Mouse (Mus musculus) embryonic facial prominence, embryonic 10.5 days (tissue): ENCODE data around the gene Akna. TPM values are rescaled to one million over a fixed set of nuclear protein-coding genes. Genes with fewer than 3 reads are reported as not detected.

Experiments used
- DNase-seq: peaks from one replicate; pipeline ENCODE4 v3.0.0-alpha.2; 2017; ENCODE audit warnings: low spot score
- H3K27ac ChIP-seq: fragments of 300-500 bp; sonication (generic); replicated peaks from 2 replicates; pipeline ENCODE4 v1.5.1; 2016; ENCODE audit warnings: mild to moderate bottlenecking
- H3K27me3 ChIP-seq: fragments of 300-500 bp; sonication (generic); replicated peaks from 2 replicates; pipeline ENCODE4 v1.6.1; 2016; ENCODE audit warnings: low read depth, mild to moderate bottlenecking; ENCODE audit not compliant: poor library complexity, severe bottlenecking
- H3K36me3 ChIP-seq: fragments of 300-500 bp; sonication (generic); replicated peaks from 2 replicates; pipeline ENCODE4 v1.6.1; 2016; ENCODE audit warnings: mild to moderate bottlenecking, moderate library complexity
- H3K4me1 ChIP-seq: fragments of 300-500 bp; sonication (generic); 2 replicates; pipeline ENCODE4 v1.6.1; 2016
- H3K4me3 ChIP-seq: fragments of 300-500 bp; sonication (generic); 2 replicates; pipeline ENCODE4 v1.5.1; 2016; ENCODE audit warnings: mild to moderate bottlenecking, moderate library complexity
- H3K9me3 ChIP-seq: fragments of 300-500 bp; sonication (generic); 2 replicates; pipeline ENCODE4 v1.6.1; 2016; ENCODE audit warnings: mild to moderate bottlenecking
- WGBS: fragments of 180-500 bp; shearing (Covaris S2); methylation state at CpG from one replicate; pipeline ENCODE4 v1.1.7; 2016; 5-methylcytosine and 5-hydroxymethylcytosine counted together
- polyA plus RNA-seq: library from polyadenylated mRNA; unstranded; fragments of >200 nt; fragmentation: Nextera tagmentation; extraction: Ambion mirVana; gene quantifications from 2 replicates; pipeline ENCODE4 v1.2.1, GENCODE M21; 2016

Gene Akna
- 11.8 and 12.0 TPM in 2 replicates for polyA plus RNA-seq

GRCm38 (mm10) chr4:63403040-63403959 is at the start of gene Akna:
TSS of gene Akna (minus strand) at chr4:63403354.
- H3K27ac ChIP-seq: peak within 1 kb of the TSS; percentile 93
- WGBS: 17% methylated on average over 17 of the region's 17 CpGs
- peak; percentile 88 for DNase-seq
- H3K4me3 ChIP-seq: peak within 1 kb of the TSS; percentile 52
- no peaks in the 10 kb centered on the region for H3K9me3 ChIP-seq
- no peaks in the 10 kb centered on the region for H3K36me3 ChIP-seq
- H3K27me3 ChIP-seq: peaks cover 4% of the 10 kb centered on the region; the same call in 1 of the 2 replicates
- H3K4me1 ChIP-seq: peaks cover 67% of the 10 kb centered on the region

GRCm38 (mm10) chr4:63452555-63452954 is 49.4 kb upstream of the Akna start:
- Histone ChIP-seq H3K27ac (no peak overlapping the region), H3K4me1 (peaks cover 7% of the 10 kb centered on the region), H3K27me3 (no peaks in the 10 kb centered on the region), H3K9me3 (0 out of 2 replicates have a peak, but pooled peaks cover 4% of the 10 kb centered on the region), H3K4me3 (no peak overlapping the region), H3K36me3 (peaks cover 17% of the 10 kb centered on the region)
- 77% methylated on average over 3 of the region's 3 CpGs for WGBS
- DNase-seq: no peak

DNA sequence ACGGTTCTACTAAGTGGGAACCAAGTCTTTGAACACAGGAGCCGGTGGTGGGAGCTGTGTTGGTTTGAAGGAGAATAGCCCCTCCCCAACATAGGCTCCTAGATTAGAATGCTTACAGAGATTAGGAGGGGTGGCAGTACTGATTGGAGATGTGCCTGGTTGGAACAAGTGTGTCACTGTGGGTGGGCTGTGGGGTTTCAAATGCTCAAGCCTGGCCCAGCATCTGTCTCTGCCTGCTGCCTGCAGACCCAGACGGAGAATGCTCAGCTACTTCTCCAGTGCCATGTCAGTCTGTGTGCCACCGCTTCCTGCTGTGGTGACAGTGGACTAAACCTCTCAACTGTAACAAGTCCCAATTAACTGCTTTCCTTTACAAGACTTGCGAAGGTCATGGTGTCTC is 47.4 kb upstream of the Akna start:
- Histone ChIP-seq H3K27ac (no peak overlapping the region), H3K4me3 (no peak overlapping the region), H3K4me1 (no peaks in the 10 kb centered on the region), H3K27me3 (no peaks in the 10 kb centered on the region), H3K9me3 (peaks cover 10% of the 10 kb centered on the region; the same call in 1 of the 2 replicates), H3K36me3 (peaks cover 24% of the 10 kb centered on the region)
- DNase-seq: no peak
- 85% methylated on average over 5 of the region's 5 CpGs for WGBS

GRCm38 (mm10) chr4:63444362-63445066 is 41.4 kb upstream of the Akna start:
- Histone ChIP-seq H3K36me3 (peaks cover 15% of the 10 kb centered on the region), H3K4me1 (peaks cover 11% of the 10 kb centered on the region)
- 91% methylated on average over 10 of the region's 10 CpGs for WGBS

DNA sequence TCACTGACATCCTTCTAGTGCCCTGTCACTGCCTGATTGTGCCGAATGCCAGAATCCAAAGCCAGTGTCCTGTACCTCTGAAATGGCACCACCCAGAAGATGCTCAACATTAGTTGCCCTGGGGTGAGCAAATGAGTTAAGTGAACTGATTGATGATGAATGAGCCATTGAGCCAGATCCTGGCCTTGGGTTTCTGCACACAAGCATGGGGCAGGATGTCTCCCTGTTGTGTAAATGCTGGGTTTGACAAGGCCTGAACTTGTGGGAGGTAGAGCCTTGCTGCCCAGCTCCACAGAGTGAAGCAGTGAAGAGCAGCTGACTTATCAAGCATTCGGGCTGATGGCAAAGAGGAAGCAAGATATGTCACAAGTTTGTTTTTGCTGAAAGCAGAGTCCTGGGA is 39.9 kb upstream of the Akna start:
- H3K36me3 ChIP-seq: peaks cover 12% of the 10 kb centered on the region
- no peak overlapping the region for H3K27ac ChIP-seq
- H3K4me3 ChIP-seq: no peak overlapping the region
- no peaks in the 10 kb centered on the region for H3K27me3 ChIP-seq
- WGBS: 89% methylated on average over 2 of the region's 2 CpGs
- H3K4me1 ChIP-seq: peaks cover 12% of the 10 kb centered on the region
- no peak for DNase-seq
- H3K9me3 ChIP-seq: peaks cover 6% of the 10 kb centered on the region; the same call in 1 of the 2 replicates

More at GRCm38 (mm10) chr4:63444362-63445066, 41.4 kb upstream of the Akna start:
- DNase-seq: no peak
- Histone ChIP-seq H3K9me3 (peaks cover 9% of the 10 kb centered on the region; the same call in 1 of the 2 replicates), H3K27ac (no peak overlapping the region), H3K4me3 (no peak overlapping the region), H3K27me3 (no peaks in the 10 kb centered on the region)

- WGBS: 92% methylated on average over 7 of the region's 7 CpGs
- no peak for DNase-seq
- Histone ChIP-seq H3K27me3 (no peaks in the 10 kb centered on the region), H3K4me1 (peaks cover 27% of the 10 kb centered on the region), H3K4me3 (no peak overlapping the region), H3K9me3 (peaks cover 6% of the 10 kb centered on the region; the same call in 1 of the 2 replicates), H3K36me3 (peaks cover 12% of the 10 kb centered on the region), H3K27ac (no peak overlapping the region)
Observed at GRCm38 (mm10) chr4:63441616-63442015, 38.5 kb upstream of the Akna start.

DNA sequence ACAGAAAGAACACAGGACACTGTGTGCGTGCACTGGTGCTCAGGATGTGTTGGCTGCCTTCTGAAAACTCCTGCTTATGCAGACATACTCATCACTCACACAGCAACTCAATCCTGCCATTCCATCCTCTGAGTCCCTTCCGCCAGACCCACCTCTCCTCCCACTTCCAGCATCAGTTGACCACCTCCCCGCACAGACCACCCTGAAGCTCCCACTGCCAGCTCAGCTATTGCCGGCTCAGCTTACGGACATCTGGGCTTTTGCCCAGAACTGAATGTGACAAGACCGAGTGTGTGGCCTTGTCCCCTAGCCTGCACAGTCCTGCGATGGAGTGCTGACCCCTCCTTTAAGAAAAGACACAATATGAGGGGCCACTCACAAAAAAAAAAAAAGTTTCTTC is 37.1 kb upstream of the Akna start:
- H3K27ac ChIP-seq: no peak overlapping the region; the same call in 1 of the 2 replicates
- H3K36me3 ChIP-seq: 0 out of 2 replicates have a peak, but pooled peaks cover 4% of the 10 kb centered on the region
- H3K27me3 ChIP-seq: no peaks in the 10 kb centered on the region
- no peaks in the 10 kb centered on the region for H3K9me3 ChIP-seq
- peak; percentile 59 for DNase-seq
- WGBS: 59% methylated on average over 7 of the region's 7 CpGs
- no peak overlapping the region for H3K4me3 ChIP-seq
- H3K4me1 ChIP-seq: peaks cover 39% of the 10 kb centered on the region

DNA sequence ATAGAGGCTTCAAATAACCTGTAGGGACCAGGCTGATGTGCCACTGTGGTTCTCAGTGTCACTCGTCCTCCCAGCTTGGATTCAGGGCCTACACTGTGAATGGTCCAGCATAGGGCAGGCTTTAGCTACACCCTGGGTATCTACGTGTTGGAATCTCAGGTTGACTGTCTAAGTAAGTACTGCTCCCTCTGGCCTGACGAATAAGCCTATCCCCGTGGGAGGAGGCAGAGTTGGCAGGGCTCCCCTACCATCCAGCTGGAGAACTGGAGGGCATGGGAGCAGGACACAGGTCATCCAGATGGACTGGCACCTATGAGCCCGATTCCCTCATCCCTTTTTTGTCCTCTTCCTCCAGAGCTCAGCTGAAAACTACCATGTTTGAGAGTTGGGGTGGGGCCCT is 34.8 kb upstream of the Akna start:
- DNase-seq: no peak
- no peak overlapping the region; the same call in 1 of the 2 replicates for H3K27ac ChIP-seq
- H3K36me3 ChIP-seq: peaks cover 19% of the 10 kb centered on the region
- H3K9me3 ChIP-seq: no peaks in the 10 kb centered on the region
- no peaks in the 10 kb centered on the region for H3K27me3 ChIP-seq
- H3K4me1 ChIP-seq: peaks cover 43% of the 10 kb centered on the region
- 88% methylated on average over 5 of the region's 5 CpGs for WGBS
- no peak overlapping the region for H3K4me3 ChIP-seq

- Histone ChIP-seq H3K27ac (peak overlapping the region; percentile 27; the same call in 1 of the 2 replicates), H3K9me3 (no peaks in the 10 kb centered on the region), H3K27me3 (no peaks in the 10 kb centered on the region), H3K4me3 (no peak overlapping the region), H3K4me1 (peaks cover 43% of the 10 kb centered on the region), H3K36me3 (peaks cover 26% of the 10 kb centered on the region)
- DNase-seq: peak; percentile 29
- WGBS: 70% methylated on average over 16 of the region's 16 CpGs
Observed at GRCm38 (mm10) chr4:63437119-63437815, 34.1 kb upstream of the Akna start.

DNA sequence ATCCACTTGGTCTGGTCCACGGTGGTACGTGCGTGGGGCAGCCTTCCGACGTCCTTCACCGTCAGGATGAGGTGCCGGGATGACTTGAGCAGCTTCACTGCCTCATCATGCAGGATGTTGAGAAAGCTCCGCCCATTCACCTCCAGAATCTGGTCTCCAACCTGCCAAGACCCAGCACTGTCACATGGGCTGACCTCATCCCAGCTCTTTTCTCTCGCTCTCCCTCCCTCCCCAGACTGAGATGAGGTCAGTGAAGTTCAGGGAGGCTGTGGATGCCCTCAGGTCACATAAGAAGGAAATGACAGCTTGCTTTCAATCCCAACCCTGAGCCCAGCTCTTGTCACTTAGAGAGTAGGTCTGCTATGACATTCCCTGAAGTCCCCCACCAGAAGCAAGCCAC is 32.2 kb upstream of the Akna start:
- peaks cover 36% of the 10 kb centered on the region for H3K36me3 ChIP-seq
- H3K27ac ChIP-seq: no peak overlapping the region
- peaks cover 43% of the 10 kb centered on the region for H3K4me1 ChIP-seq
- DNase-seq: no peak
- no peaks in the 10 kb centered on the region for H3K27me3 ChIP-seq
- H3K4me3 ChIP-seq: no peak overlapping the region
- no peaks in the 10 kb centered on the region for H3K9me3 ChIP-seq
- WGBS: 71% methylated on average over 9 of the region's 9 CpGs

- H3K36me3 ChIP-seq: peaks cover 32% of the 10 kb centered on the region
- no peak for DNase-seq
- H3K27ac ChIP-seq: no peak overlapping the region; the same call in 1 of the 2 replicates
- H3K4me3 ChIP-seq: no peak overlapping the region
- 84% methylated on average over 5 of the region's 5 CpGs for WGBS
- H3K27me3 ChIP-seq: no peaks in the 10 kb centered on the region
- H3K9me3 ChIP-seq: no peaks in the 10 kb centered on the region
- H3K4me1 ChIP-seq: peaks cover 37% of the 10 kb centered on the region
Observed at GRCm38 (mm10) chr4:63431098-63431497, 27.9 kb upstream of the Akna start.

DNA sequence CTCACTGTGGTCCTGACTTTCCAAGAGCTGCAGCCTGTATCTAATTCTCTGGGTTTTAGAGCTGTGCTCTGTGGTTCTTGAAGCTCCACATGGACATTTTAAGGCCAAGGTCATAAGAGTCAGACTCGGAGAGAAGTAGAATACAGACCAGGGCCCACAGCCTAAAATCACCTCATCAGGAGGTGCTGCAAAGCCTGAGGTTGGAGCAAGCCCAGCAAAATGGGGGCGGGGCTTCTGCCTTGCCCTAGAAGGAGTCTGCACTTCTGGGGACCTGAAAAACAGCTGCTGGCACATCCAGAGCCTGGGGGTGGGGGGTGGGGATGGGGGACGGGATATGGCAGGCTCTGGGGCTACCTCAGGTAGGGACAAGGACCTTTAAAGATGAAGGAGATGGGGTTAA is 27.2 kb upstream of the Akna start:
- Histone ChIP-seq H3K27me3 (no peaks in the 10 kb centered on the region), H3K27ac (no peak overlapping the region), H3K9me3 (no peaks in the 10 kb centered on the region), H3K36me3 (peaks cover 32% of the 10 kb centered on the region), H3K4me3 (no peak overlapping the region), H3K4me1 (peaks cover 36% of the 10 kb centered on the region)
- DNase-seq: no peak
- WGBS: 53% methylated on average over 3 of the region's 3 CpGs
